Mouse (Mus musculus) lung, adult 18-20 months (tissue): ENCODE measurements around the gene Eif1ad.
"Not testable (repeated sequence)": the region's sequence is repeated elsewhere in the genome, so short reads cannot be mapped to it uniquely, and the experiment has no call there.

Experiments
- DNase-seq, 2 experiments: peaks; one replicate each; pipeline ENCODE4 v3.0.0; 2022; ENCODE audit warnings: mixed read lengths in 2 of 2

Gene Eif1ad

DNA sequence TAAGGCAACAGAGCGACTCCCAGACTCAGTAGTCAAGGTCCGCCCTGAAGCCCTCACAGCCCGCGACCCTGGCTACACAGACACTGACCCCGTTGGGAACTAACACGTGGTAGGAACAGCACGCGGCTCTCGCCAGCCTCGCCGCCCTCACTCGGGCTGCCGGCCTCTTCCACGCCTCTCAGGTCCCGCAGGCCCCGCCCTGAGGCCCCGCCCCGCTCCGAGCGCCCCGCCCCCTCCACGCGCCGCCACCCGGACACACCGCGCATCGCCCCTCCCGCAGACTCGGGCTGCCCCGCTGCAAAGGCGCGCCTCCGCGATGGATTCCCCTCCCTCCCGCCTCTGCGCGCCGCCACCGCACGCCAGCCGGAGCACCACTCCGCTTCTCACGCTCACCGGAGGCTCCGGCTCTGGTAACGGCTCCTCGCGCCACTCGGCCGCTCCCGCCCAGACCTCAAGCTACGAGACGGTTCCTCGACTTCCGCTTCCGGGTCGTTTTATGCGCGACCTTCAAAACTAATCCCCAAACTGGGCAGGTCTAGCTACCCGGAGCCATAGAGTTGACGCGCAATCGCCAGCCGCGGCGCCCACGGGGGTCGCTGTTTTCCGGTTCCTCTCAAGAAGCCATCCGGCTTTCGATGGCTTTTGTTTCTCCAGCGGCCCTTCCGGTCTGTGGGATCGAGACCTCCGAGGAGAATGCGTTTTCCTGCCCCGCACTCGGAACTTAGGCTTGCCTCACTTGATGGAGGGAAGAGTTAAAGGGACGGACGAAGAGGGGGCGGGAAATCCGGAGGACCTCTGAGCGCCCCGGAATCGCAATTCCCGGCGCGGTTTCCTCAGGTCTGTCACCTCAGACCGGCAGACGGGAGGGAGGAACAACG lies at the start of gene Eif1ad:
Gene Eif1ad (plus strand): TSS at position 567 of the 878 bp plus-strand sequence.
- peak; percentile 93 to 95 for DNase-seq

DNA sequence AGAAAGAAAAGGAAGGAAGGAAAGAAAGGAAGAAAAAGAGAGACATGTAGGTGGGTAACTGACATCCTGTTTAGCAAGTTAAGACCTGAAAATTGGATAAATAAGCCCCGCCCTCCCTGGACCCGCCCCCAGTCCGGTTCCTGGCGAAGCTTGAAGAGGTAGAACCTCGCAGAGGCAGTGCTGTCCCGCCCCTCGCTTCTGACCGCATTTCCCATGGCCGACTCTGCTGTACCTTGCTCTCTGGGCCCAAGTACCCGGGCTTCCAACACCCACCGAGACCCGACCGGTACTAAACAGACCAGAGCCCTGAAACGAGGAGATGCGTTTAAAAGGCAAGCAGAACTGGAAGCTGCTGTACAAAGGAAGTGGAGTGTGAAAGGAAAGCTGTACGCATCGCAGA lies 42.7 kb upstream of the Eif1ad start:
- DNase-seq = peak; percentile 17 to 21

DNA sequence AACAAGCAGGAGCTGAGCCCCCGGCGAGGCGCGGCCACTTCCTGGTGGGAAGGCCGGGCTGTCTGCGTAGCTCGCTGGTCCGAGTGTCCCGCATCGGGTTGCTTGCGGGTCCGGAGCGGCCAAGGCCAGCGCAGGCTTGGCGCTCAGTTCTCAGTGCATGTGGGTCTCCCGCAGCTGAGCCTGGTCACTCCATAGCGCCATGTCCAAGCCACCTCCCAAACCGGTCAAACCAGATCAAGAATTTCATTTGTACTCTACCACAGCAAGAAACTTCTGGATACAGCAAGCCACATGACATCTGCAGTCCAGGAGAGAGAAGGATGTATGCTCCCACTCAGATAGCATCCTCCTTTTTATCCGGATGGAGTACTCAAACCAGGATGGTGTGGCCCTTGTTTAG lies 38.6 kb upstream of the Eif1ad start:
- DNase-seq = peak; percentile 27 to 43

DNA sequence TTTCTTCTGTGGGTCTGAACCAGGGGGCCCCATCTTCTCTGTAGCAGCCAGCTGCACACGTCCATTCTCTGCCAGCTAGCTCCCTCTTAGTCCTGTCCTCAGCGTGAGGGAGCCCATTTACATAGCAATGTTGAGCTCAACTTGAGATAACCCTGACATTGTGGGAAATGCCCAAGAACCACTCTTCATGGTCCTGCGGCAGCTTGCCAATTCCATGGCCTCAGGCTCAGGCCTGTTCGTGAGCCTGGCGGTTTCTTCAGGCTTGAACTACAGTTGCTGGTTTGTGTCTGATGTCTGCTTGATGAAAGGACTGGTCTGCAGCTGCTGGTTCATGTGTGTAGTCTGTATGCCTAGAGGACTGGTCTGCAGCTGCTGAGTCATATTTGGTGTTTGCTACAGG lies 31.8 kb upstream of the Eif1ad start:
- no peak for DNase-seq

DNA sequence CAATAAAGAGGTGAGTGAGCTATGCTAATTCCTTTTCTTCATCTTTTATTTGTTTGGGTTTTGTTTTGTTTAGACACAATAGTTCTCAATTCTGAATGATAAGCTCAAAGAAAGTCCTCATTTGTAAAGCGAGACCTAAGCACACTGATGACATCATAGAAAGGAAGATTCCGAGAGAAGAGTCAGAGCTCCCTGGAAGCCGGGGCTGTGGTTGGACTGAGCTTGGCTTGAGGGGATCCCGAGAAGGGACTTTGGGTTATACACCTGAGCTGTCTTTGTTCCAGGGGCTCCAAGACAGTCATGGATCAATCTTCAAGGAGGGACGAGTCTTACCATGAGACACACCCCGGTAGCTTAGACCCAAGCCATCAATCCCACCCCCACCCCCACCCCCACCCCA lies 31.1 kb upstream of the Eif1ad start, which contains the start of gene Catsper1:
Gene Catsper1 (plus strand): TSS at position 301 of the 400 bp plus-strand sequence.
- no peak for DNase-seq

DNA sequence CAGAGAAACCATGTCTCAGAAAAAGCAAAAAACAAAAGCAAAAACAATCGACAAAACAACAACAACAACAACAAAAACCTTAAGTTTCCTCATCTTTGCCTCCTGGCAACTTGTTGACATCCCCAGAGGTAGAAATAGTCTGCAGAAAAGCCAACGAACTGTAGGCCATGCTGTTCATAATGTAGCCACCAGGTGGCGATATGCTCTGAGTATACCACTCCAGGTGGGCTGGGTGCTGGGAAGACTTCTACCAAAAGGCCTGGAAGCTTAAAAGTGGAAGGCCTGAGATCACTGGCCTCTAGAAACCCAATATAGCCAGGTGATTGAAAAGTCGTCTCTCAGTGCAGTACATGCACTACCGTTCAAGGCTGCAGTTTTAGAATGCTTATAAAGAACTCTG lies 28.6 kb upstream of the Eif1ad start:
- peak; percentile 69 to 76 for DNase-seq

DNA sequence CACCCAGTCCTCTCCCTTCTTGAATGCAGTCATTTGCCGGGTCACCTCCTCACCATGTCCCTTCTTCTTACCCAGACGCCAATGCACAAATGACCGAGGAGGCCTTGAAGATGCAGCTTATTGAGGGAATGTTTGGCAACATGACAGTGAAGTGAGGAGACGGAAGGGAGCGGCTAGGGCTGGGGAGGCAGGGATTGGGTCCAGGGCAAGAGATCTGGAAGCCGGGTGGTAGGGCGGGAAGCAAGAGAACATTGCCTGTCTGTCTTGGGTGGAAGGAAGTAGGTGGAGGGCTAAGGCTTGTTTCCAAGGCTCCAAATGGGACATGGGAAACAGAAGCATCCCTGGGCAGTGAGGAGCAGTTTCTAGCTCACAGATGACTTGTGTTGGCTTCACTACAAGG lies 25.2 kb upstream of the Eif1ad start:
- DNase-seq = peak in 1 of 2 experiments; percentile 10

DNA sequence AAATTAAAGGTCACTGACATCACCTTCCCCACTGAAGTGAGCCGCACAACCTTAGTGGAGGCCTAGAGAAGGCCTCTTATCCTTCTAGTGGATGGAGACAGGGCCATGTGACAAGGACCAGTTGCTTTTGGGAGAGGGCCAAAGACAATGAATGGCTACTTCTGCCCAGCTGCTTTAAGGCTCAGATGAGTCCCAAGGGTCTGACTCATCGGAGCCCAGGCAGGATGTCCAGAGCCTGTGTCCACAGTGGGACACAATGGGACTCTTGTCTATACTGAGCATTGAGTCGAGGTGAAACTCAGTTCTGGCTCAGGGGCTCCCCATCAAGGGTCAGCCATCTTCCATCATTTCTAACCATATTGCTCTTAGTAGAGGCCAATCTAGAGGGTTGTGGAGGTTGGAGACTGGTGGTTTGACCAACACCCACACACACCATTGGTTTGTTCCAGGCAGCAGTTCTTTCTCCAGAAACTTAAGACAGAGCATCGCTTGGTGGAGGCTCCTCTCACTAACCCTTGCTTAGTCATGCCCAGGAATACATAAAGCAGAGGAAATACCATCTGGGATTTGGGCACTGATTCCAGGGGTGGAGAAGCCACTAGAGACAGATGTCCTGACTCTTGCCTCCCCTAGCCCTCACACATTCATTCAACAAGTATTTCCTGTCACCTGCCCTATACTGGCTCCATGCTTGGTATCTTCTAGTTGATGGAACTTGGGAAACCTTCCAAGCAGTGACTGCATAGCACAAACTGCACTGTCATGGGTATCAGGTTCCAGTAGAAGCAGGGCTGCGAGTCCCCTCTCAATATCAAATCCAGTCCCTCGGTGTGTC lies 21.0 kb upstream of the Eif1ad start:
- no peak for DNase-seq

DNA sequence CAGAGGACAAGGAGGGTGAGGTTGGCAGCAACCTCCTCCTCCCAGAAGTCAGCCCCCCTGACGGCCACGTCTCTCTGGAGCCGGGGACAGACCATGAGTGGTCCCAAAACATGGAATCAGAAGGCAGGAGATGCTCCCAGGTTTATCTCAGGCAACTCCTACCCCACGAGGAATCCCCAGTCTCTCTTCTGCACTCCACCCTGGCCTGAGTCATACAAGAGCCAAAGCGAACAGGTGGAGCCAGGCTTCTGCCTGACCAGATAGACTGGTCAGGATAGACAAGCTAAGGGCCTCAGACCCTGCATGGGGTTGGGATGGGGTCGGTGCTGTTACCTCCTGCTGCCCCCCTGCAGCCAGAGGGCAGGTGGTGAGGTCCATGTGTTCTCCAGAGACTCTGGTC lies 18.5 kb upstream of the Eif1ad start:
- no peak for DNase-seq

DNA sequence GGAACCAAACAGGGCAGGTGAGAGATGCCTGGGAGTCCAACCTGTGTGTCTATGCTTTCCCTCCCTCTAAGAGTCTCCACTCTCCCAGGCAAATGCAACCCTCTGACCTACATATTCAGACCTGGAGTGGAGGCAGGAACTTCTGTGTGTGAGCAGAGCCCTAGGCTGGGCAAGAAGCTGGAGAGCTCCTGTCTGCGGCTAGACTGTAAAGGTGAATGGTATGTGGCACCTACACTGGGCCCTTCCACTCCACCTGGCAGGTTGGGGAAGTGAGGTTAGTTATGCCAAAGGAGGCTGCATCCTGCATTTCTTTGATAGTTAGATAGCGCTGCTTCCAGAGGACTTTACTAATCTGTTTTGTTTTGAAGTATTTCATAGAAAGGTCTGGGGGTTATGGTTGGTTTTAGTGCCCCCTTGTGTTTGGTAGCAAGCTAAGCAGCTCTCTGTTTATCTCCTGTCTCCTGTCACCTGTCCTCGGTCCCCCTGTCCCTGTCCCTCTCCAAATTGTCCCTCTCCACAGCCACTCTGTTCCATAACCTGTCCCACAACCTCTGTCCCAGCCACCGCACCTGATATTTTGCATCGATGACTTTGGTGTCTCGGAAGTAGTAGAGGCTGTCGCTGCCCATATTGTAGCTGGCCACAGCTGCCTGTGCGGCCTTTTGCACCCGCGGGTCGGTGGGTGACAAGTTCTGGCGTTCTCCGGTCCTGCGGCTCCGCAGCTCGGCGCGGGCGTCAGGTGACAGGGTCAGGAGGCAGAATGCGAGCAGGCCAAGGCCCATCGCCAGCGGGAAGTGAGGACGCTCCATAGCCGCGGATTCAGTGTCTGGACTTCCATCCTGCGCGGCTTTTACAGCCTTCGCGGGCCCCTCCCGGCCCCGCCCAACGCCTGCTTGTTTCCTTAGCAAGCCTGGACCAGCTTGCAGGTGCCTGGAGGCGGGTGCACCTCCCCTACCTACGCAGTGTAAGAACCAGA lies 17.7 kb upstream of the Eif1ad start:
- DNase-seq = no peak

DNA sequence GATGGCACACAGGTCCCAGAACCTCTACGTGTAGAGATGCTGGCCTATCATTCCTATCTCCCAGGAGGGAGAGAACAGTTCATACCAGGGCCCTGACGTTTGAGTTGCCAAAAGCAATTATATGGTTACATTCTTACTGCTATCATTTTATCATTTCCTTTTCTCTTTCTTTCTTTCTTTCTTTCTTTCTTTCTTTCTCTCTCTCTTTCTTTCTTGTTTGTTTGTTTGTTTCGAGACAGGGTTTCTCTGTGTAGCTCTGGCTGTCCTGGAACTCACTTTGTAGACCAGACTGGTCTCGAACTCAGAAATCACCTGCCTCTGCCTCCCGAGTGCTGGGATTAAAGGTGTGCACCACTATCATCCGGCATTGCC lies 17.1 kb upstream of the Eif1ad start, which contains the start of gene Cst6:
Gene Cst6 (minus strand): TSS at position 73 of the 372 bp plus-strand sequence.
- DNase-seq = not testable (repeated sequence)

DNA sequence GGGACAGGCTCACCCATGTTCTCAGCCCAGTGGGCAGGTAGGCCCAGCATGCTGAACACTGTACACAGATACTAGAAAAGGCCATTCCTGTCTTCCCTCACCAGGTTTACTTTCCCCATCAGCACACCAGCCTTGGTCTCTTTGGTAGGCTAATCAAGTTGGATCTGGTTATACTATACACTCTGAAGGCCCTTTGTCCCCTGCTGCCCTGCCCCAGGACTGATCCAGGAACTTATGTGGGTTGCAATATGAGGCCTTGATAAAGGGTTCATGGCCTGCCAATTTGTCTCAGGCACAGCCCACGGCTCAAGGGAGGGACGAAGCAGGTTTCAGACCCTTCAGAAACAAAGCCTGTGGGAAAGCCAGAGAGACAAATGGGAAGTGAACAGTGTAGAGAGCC lies 12.9 kb upstream of the Eif1ad start:
- DNase-seq = no peak

DNA sequence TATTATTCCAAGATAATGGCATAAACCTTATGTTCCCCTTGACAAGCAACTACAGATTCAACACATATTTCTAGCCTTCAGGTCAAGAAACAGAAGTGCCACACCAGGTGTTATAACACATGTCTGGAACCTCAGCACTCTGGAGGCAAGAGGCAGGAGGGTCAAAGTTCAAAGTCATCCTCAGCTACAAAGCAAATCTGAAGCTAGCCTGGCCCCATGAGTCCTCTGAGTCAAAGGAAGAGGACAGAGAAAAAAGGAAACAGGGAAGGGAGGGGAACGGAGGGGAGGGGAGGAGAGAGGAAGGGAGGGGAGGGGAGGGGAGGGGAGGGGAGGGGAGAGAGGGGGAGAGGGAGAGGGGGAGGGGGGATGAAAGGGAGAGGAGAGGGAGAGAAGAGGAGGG lies 10.5 kb upstream of the Eif1ad start:
- DNase-seq = no peak

DNA sequence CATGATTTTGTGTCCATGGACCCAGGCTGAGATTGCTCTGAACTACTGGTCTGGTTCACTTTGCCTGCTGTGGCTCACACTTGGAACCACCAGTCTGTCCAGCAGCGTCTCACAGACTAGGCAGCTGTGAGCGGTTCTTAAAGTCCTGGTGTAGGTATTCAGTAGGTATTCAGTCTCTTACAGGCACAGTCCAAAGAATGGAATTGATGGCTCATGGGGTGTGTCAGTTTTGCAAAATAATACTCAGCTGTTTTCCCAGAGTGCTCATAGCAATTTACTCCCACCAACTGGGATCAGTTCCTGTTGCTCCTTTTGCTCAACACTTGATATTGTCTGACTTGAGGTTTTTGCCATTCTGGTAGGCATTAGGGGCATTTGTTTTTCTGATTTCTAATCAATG lies 4.4 kb upstream of the Eif1ad start:
- no peak for DNase-seq

DNA sequence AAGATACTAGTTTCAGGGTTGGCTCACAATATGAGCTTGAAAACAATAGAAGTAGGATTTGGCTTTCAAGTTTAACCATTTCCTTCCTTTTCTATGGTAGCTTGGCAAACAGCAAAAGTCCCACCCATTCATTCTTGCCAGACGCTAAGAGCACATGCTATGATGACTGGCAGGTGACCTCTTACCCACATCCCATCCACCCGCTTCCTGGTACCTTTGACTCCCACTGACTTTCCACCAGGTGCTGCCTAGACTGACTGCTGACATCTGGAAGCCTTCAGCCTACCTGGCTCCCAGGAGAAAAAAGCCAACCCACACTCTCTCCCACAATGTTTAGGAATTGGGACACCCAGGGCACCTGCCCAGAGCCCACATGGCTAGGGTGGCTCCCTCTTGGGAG lies 2.4 kb upstream of the Eif1ad start:
- no peak for DNase-seq

DNA sequence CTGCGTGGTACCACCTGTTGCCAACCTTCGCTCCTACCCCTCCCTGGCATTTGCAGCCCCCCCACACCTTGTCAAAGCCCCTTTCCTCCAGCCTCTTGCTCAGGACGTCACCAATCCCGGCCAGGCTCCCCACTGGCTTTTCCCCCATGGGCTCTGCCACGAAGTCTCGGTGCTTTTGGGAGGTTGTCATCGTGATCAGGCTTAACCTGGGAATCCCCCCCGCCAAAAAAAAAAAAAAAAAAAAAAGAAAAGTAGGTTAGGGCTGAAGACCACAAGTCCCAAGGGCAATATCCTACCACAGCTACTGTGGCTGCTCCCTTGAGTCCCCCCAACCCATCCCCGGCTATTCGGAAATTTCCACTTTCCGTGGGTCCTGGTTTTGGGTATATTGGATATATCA lies 790 bp upstream of the Eif1ad start:
- no peak for DNase-seq

DNA sequence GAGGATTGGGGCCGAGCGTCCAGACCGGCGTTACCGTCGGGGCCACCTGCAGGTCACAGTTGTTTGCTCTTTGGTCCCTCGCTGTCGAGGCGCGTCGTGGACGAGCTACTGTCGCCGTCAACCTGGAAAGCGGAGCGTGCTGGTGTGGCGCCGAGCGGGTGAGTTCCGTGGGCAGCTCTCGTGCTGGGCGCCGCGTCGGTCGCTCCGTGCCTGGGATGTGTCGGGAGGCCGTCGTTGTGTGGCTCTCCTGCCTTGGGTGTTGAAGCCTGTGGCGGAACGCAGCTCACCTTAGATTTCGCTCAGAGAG lies 465 bp downstream of the Eif1ad start, which contains the start of gene Banf1:
Gene Banf1 (minus strand): TSS at position 116 of the 307 bp plus-strand sequence.
- DNase-seq = no peak

DNA sequence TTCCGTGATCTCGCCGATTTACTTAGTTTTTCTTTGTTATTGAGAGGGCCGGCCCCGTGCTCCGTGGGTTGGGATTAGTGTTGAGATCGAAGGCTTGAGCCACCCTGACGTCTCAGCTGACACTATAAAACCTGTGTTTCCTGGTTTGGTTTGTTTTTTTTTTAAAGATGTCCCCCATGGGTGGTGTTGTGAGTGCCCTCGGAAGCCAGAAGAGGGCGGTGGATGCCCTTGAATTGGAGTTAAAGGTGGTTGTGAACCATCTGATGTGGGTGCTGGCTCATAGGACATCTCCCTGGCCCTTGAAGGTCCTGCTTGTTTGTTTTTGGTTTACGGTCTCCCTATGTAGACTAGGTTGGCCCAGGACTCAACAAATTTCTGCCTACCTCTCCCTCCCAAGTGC lies 914 bp downstream of the Eif1ad start:
- DNase-seq = no peak

DNA sequence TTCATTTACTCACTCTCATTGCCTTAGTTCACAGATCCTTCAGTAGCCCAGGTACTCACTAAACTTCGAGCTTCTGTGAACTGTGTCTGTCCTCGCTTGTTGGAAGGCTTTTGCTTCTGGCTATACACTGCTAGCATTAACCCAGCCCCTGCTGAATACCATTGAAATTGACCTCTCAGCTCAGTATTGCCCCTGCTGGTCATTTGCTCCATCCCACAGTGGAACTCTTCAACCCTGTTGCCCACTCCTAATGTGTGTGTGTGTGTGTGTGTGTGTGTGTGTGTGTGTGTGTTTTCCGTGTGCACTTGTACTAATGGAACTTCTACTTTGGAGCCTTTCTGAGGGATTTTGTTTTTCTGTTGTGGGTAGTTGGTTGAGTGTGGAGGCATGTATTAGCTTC lies 4.4 kb downstream of the Eif1ad start:
- no peak for DNase-seq

DNA sequence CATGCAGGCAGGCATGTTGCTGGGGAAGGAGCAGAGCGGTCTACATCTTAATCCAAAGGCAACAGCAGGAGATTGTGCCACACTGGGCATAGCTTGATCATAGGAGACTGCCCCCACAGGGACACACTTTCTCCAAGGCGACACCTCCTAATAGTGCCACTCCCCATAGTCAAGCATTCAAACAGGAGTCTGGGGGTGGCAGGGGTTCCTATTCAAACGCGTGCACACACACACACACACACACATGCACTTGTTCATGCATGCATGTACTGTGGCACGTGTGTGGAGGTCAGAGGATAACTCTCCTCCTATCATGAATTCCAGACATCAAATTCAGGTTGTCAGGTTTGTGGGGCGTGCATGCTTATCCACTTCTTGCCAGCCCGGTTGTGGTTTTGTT lies 6.2 kb downstream of the Eif1ad start:
- no peak for DNase-seq

DNA sequence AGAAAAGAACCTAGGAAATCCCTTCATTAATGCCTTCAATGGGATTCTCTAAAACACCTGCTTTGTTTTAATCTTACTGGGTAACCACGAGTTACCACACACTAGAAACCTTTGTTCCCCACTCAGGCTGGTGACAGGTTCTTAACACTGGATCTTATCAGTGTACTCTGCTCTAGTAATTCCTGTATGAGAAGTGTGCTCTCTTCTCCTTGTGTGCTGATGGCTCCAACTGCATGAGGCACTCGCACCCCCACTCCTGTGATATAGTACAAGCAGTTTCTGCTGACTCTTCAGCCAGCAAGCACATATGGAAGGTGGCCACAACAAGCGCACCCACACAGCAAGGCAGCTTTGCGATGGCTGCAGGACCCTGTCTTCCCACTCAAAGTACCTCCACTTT lies 7.6 kb downstream of the Eif1ad start:
- DNase-seq = no peak

DNA sequence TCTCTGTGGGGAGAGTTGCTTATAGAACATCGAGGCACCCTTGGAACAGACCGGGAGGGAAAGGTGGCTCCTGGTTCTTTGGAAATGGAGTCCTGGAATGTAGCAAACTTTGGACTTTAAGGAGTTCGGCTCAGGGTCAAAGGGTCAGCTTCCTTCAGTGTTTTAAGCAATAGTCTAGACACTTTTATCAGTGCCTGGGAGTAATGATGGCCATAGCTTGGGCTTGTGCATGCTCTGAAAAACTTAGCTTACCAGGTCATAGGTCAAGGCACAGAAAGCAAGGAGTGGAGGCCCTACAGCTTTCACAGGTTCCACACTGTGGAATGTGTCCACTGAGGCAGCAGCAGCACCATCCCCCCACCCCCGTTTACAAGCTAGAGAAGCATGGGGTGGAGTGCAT lies 8.2 kb downstream of the Eif1ad start:
- no peak for DNase-seq

DNA sequence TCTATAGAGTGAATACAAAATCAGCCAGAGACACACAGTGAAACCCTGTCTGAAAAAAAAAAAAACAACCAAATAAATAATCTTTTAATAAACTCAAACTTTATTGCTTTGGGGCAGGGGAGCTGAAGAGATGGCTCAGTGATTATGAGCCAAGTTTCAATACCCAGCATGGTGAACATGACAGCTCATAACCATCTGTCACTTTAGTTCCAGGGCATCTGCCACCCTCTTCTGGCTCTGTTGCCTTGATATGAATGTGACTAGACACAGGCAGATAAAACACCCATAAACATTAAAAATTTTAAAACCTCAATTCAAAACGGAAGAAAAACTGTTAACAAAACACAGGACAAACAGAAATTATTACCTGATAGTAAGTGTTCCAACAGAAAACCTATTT lies 10.9 kb downstream of the Eif1ad start:
- no peak for DNase-seq
